Mouse (Mus musculus): ENCODE data around the gene Mfrp. TPM values are rescaled to one million over a fixed set of nuclear protein-coding genes. Genes with fewer than 3 reads are reported as not detected.

Gene Mfrp
- polyA plus RNA-seq, 1 experiment from 2014 or later: not detected

- no peak overlapping the region for H3K27ac ChIP-seq
- no peak overlapping the region for H3K4me3 ChIP-seq (ENCODE audit: inconsistent target)
- 0 out of 2 replicates have a peak, but pooled peaks cover 3% of the 10 kb centered on the region for H3K36me3 ChIP-seq (ENCODE audit: inconsistent target)
- 18% methylated on average over 4 of the region's 4 CpGs for WGBS (ENCODE audit: missing documents)
- no peaks in the 10 kb centered on the region for H3K79me2 ChIP-seq (ENCODE audit: inconsistent target)
These were observed 36.3 kb downstream of the Mfrp start for GRCm38 (mm10) chr9:44137846-44138245.

GRCm38 (mm10) chr9:44141951-44142350 is 40.4 kb downstream of the Mfrp start:
- H3K4me3 ChIP-seq (ENCODE audit: inconsistent target): no peak overlapping the region
- H3K79me2 ChIP-seq (ENCODE audit: inconsistent target): no peaks in the 10 kb centered on the region
- no peak overlapping the region for H3K27ac ChIP-seq
- peaks cover 35% of the 10 kb centered on the region; the same call in 1 of the 2 replicates for H3K36me3 ChIP-seq (ENCODE audit: inconsistent target)
- WGBS (ENCODE audit: missing documents): 95% methylated on average over 5 of the region's 5 CpGs

GRCm38 (mm10) chr9:44143421-44143820 is 41.9 kb downstream of the Mfrp start:
- no peak overlapping the region for H3K4me3 ChIP-seq (ENCODE audit: inconsistent target)
- no peaks in the 10 kb centered on the region for H3K79me2 ChIP-seq (ENCODE audit: inconsistent target)
- H3K27ac ChIP-seq: no peak overlapping the region
- peaks cover 50% of the 10 kb centered on the region; the same call in 1 of the 2 replicates for H3K36me3 ChIP-seq (ENCODE audit: inconsistent target)
- 93% methylated on average over 5 of the region's 5 CpGs for WGBS (ENCODE audit: missing documents)

DNA sequence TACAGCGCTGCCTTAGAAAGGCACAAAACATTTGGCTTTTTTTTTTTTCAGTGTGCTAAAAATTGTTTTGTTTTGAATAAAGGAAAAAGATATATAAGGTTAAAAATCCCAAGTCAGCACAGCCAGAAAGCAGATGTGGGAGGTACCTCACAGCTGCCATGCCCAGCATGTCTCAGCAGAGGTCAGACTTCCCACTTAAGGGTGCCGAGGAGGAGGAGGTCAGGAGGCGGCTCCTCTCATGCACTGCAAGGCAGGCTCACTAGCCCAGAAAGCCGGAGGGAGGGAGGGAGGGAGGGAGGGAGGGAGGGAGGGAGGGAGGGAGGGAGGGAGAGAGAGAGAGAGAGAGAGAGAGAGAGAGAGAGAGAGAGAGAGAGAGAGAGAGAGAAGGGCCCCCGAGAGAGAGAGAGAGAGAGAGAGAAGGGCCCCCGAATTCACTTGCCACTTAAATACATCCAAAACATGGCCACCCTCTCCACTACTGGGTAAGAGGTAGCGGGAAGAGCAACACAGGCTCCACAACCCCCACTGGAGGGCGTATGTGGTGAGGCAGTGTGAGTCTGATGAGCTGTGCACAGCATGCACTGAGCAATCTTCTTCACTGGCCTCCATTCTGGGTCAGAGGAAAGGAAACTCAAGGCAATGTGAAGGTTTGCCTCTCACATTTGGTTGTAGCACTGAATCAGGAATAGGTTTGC is 42.6 kb downstream of the Mfrp start:
- Histone ChIP-seq H3K79me2 (ENCODE audit: inconsistent target) (no peaks in the 10 kb centered on the region), H3K4me3 (ENCODE audit: inconsistent target) (no peak overlapping the region), H3K27ac (no peak overlapping the region), H3K36me3 (ENCODE audit: inconsistent target) (peaks cover 56% of the 10 kb centered on the region; the same call in 1 of the 2 replicates)
- WGBS (ENCODE audit: missing documents): 93% methylated on average over 3 of the region's 8 CpGs

DNA sequence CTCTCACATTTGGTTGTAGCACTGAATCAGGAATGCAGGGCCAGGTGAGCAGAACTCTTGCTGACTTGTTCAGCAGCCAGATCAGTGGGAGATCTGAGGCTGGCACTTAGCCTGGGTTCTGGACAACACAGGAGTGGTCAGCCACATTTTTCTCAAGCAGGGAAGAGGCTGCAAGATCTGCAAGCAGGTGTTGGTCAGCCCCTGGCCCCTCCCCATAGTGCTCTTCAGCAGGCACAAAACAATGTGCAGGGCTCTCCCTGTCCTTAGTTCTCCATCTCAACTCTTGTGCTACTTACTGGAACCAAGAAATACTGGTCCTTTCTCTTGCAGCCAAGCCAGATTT is 43.2 kb downstream of the Mfrp start:
- H3K36me3 ChIP-seq (ENCODE audit: inconsistent target): peaks cover 61% of the 10 kb centered on the region; the same call in 1 of the 2 replicates

DNA sequence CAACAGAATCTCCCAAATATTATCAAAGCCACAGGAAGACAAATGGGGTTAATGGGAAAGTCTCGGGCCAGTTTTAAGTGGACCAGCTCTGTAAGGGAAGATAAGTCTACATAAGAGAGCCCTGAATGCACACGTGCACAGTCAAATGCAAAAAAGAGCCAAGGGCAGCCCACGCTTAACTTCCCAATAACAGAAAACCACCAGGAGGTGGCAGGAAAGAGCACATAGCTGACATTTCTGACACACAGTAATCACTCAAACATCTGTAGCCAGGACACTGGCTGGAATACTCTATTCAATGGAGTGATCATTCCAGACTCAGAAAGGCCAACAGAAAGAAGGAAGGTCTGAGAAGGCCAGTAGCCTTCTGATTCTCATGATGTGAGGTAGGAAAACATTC is 45.8 kb downstream of the Mfrp start:
- 93% methylated on average over 2 of the region's 3 CpGs for WGBS (ENCODE audit: missing documents)
- Histone ChIP-seq H3K36me3 (ENCODE audit: inconsistent target) (peaks cover 85% of the 10 kb centered on the region), H3K27ac (no peak overlapping the region), H3K79me2 (ENCODE audit: inconsistent target) (no peaks in the 10 kb centered on the region), H3K4me3 (ENCODE audit: inconsistent target) (no peak overlapping the region)

More for the DNA sequence above, 43.2 kb downstream of the Mfrp start:
- Histone ChIP-seq H3K27ac (no peak overlapping the region), H3K4me3 (ENCODE audit: inconsistent target) (no peak overlapping the region), H3K79me2 (ENCODE audit: inconsistent target) (no peaks in the 10 kb centered on the region)

Other genes with a start within 250 kb of the Mfrp start
- gene Thy1, start 58.3 kb upstream of the Mfrp start, polyA plus RNA-seq (2018): 0.38 to 0.87 TPM in 2 of 3 replicates, not detected in the other
- 0.59 to 3.4 TPM (median 2.0 TPM) in 3 replicates for gene Usp2, start 34.7 kb upstream of the Mfrp start, polyA plus RNA-seq (2018)
- not detected in 3 replicates for gene C1qtnf5, start 5.5 kb downstream of the Mfrp start, polyA plus RNA-seq (2018)
- 0.06 TPM in 1 of 3 replicates, not detected in the others for gene Gm49380, start 11.8 kb downstream of the Mfrp start, polyA plus RNA-seq (2018)
- gene Rnf26, start 11.8 kb downstream of the Mfrp start, polyA plus RNA-seq (2018): 13.3 to 20.0 TPM (median 18.3 TPM) in 3 replicates
- gene Mcam, start 32.7 kb downstream of the Mfrp start, polyA plus RNA-seq (2018): 0.11 to 0.30 TPM in 2 of 3 replicates, not detected in the other
- gene Cbl, start 132.3 kb downstream of the Mfrp start, polyA plus RNA-seq (2018): 37.9 to 51.2 TPM (median 42.7 TPM) in 3 replicates
- gene Ccdc153, start 138.9 kb downstream of the Mfrp start, polyA plus RNA-seq (2018): not detected in 3 replicates
- not detected in 3 replicates for gene Pdzd3, start 149.7 kb downstream of the Mfrp start, polyA plus RNA-seq (2018)
- 3.3 to 8.7 TPM (median 6.8 TPM) in 3 replicates for gene Nlrx1, start 166.9 kb downstream of the Mfrp start, polyA plus RNA-seq (2018)
- not detected in 3 replicates for gene Abcg4, start 186.9 kb downstream of the Mfrp start, polyA plus RNA-seq (2018)
- 5.9 to 13.1 TPM (median 6.2 TPM) in 3 replicates for gene Hinfp, start 203.9 kb downstream of the Mfrp start, polyA plus RNA-seq (2018)
- 17.1 to 41.1 TPM (median 22.0 TPM) in 3 replicates for gene C2cd2l, start 218.6 kb downstream of the Mfrp start, polyA plus RNA-seq (2018)
- 30.6 to 40.7 TPM (median 36.3 TPM) in 3 replicates for gene Dpagt1, start 224.3 kb downstream of the Mfrp start, polyA plus RNA-seq (2018)
- 7.9 to 22.2 TPM (median 12.3 TPM) in 3 replicates for gene H2afx, start 233.0 kb downstream of the Mfrp start, polyA plus RNA-seq (2018)
- 22.5 to 38.8 TPM (median 27.1 TPM) in 3 replicates for gene Hmbs, start 242.5 kb downstream of the Mfrp start, polyA plus RNA-seq (2018)